In the genomic region with DNA sequence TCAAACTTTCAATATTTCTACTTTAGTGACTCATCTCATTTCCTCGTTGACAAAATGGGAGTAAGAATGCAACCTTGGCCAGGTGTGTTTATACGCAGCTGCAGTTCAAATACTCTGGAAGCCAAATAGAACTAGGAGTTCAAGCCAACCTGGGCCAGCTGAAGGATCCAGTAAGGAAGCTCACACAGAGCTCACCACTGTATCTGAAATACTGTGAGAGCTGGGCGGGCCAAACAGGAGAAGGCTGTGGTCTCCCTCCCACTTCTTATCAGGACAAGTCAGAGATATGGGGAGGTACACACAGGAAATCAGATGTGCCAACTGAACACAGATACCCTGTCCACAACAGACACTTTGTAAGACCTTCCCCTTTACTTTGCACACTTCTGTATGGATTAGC, we compare ENCODE assay signal across 13 mouse cellular contexts.
A peak's percentile ranks its signal among the peaks of the same experiment; 100 is the strongest.
DNase-seq lines count a peak whose midpoint lies in the region; ATAC-seq and TF ChIP-seq lines count a peak whose summit lies in the region.
"Had no signal": no experiment of that assay in that cellular context is flagged by ENCODE, and none has a peak within 500 bp of the region (broad histone marks: within the 10 kb centered on the region; RNA-seq: fewer than 3 reads in every experiment).

No protein-coding gene starts in this region.

- no peaks in the 10 kb centered on the region for H3K9me3 ChIP-seq in hindbrain, embryonic 14.5 days (ENCODE audit: control insufficient read depth, low read length)
- no peaks in the 10 kb centered on the region for H3K9me3 ChIP-seq in hindbrain, embryonic 11.5 days (ENCODE audit: control insufficient read depth, low read length)
- peaks cover 15% of the 10 kb centered on the region for H3K9me3 ChIP-seq in G1E (replicated peaks)
- H3K9me3 ChIP-seq in hindbrain, embryonic 16.5 days (ENCODE audit: control insufficient read depth, low read length): no peaks in the 10 kb centered on the region
- no peaks in the 10 kb centered on the region for H3K9me3 ChIP-seq in liver, embryonic 15.5 days (replicated peaks)
- H3K9me3 ChIP-seq: heart, embryonic 12.5 days had no signal

- no peaks in the 10 kb centered on the region; the same call in 1 of the 2 replicates for H3K4me1 ChIP-seq in hindbrain, embryonic 14.5 days (replicated peaks; ENCODE audit: control insufficient read depth, insufficient read depth, low read length)
- H3K4me1 ChIP-seq in hindbrain, embryonic 11.5 days (replicated peaks; ENCODE audit: control insufficient read depth, insufficient read depth, low read length): no peaks in the 10 kb centered on the region
- peaks cover 48% of the 10 kb centered on the region for H3K4me1 ChIP-seq in G1E (ENCODE audit: insufficient read depth, low read depth, low read length)
- peaks cover 9% of the 10 kb centered on the region for H3K4me1 ChIP-seq in hindbrain, embryonic 16.5 days (ENCODE audit: control insufficient read depth, insufficient read depth, low read depth, low read length)
- H3K4me1 ChIP-seq in liver, embryonic 15.5 days (replicated peaks): peaks cover 22% of the 10 kb centered on the region

- TF ChIP-seq CTCF in G1E (IDR thresholded peaks at IDR 0.05; ENCODE audit: low read depth, low read length): no peak
- TF ChIP-seq CTCF in gastrocnemius, adult 2 months (IDR thresholded peaks at IDR 0.05): no peak

- no peak overlapping the region for H3K4me2 ChIP-seq in hindbrain, embryonic 14.5 days (replicated peaks)
- H3K4me2 ChIP-seq in hindbrain, embryonic 11.5 days (replicated peaks; ENCODE audit: low read depth, low read length): no peak overlapping the region
- no peak overlapping the region for H3K4me2 ChIP-seq in hindbrain, embryonic 16.5 days (ENCODE audit: low read length)
- H3K4me2 ChIP-seq in liver, embryonic 15.5 days: no peak overlapping the region
- H3K4me2 ChIP-seq: heart, embryonic 12.5 days; midbrain, embryonic 11.5 days had no signal

- H3K9ac ChIP-seq in hindbrain, embryonic 14.5 days: no peak overlapping the region
- H3K9ac ChIP-seq in hindbrain, embryonic 11.5 days (ENCODE audit: low read depth, low read length): no peak overlapping the region
- H3K9ac ChIP-seq in hindbrain, embryonic 16.5 days (ENCODE audit: low read depth, low read length): no peak overlapping the region
- no peak overlapping the region for H3K9ac ChIP-seq in liver, embryonic 15.5 days
- H3K9ac ChIP-seq: heart, embryonic 12.5 days had no signal

- 88% methylated on average over 3 of the region's 3 CpGs for WGBS in hindbrain, embryonic 14.5 days
- 91% methylated on average over 3 of the region's 3 CpGs for WGBS in hindbrain, embryonic 11.5 days
- WGBS in hindbrain, embryonic 16.5 days: 86% methylated on average over 3 of the region's 3 CpGs
- 36% methylated on average over 3 of the region's 3 CpGs for WGBS in liver, embryonic 15.5 days (ENCODE audit: insufficient replicate concordance)

- H3K36me3 ChIP-seq in hindbrain, embryonic 14.5 days (replicated peaks; ENCODE audit: control insufficient read depth, insufficient read depth): peaks cover 23% of the 10 kb centered on the region
- no peaks in the 10 kb centered on the region for H3K36me3 ChIP-seq in hindbrain, embryonic 11.5 days (ENCODE audit: control insufficient read depth, insufficient read depth, low read length)
- peaks cover 78% of the 10 kb centered on the region for H3K36me3 ChIP-seq in G1E (replicated peaks)
- peaks cover 9% of the 10 kb centered on the region for H3K36me3 ChIP-seq in hindbrain, embryonic 16.5 days (ENCODE audit: control insufficient read depth, insufficient read depth, low read length)
- H3K36me3 ChIP-seq in liver, embryonic 15.5 days (replicated peaks): peaks cover 11% of the 10 kb centered on the region; the same call in 1 of the 2 replicates
- H3K36me3 ChIP-seq: heart, embryonic 12.5 days had no signal

- no peak for DNase-seq in hindbrain, embryonic 14.5 days (ENCODE audit: low spot score)
- DNase-seq in hindbrain, embryonic 11.5 days (ENCODE audit: low spot score): no peak
- peak; percentile 47 for DNase-seq in G1E (ENCODE audit: low spot score)
- DNase-seq in gastrocnemius, adult 2 months: no peak
- no peak for DNase-seq in kidney, adult 8-10 months
- DNase-seq: adrenal gland, adult 8-10 months had no signal

- H3K27ac ChIP-seq in hindbrain, embryonic 14.5 days: peak overlapping the region; percentile 47; the same call in 1 of the 2 replicates
- no peak overlapping the region for H3K27ac ChIP-seq in hindbrain, embryonic 11.5 days (ENCODE audit: low read depth, low read length)
- H3K27ac ChIP-seq in hindbrain, embryonic 16.5 days (ENCODE audit: low read depth, low read length): peak overlapping the region; percentile 63
- no peak overlapping the region for H3K27ac ChIP-seq in liver, embryonic 15.5 days (replicated peaks)
- no peak overlapping the region; the same call in 1 of the 2 replicates for H3K27ac ChIP-seq in gastrocnemius, adult 2 months
- H3K27ac ChIP-seq: kidney, postnatal 0 days had no signal

- intact Hi-C loops in gastrocnemius, adult 2 months (cut with DNase I): no loop called here

- no peaks in the 10 kb centered on the region for H3K27me3 ChIP-seq in hindbrain, embryonic 14.5 days (ENCODE audit: control insufficient read depth, insufficient read depth, low read length)
- H3K27me3 ChIP-seq in hindbrain, embryonic 11.5 days (ENCODE audit: control insufficient read depth, insufficient read depth, low read length): no peaks in the 10 kb centered on the region
- no peaks in the 10 kb centered on the region for H3K27me3 ChIP-seq in G1E (ENCODE audit: insufficient read depth, low read length)
- no peaks in the 10 kb centered on the region for H3K27me3 ChIP-seq in hindbrain, embryonic 16.5 days (replicated peaks; ENCODE audit: control insufficient read depth, insufficient read depth, low read length)
- no peaks in the 10 kb centered on the region for H3K27me3 ChIP-seq in liver, embryonic 15.5 days

- H3K4me3 ChIP-seq in hindbrain, embryonic 14.5 days (replicated peaks; ENCODE audit: low read length): no peak overlapping the region
- H3K4me3 ChIP-seq in hindbrain, embryonic 11.5 days (ENCODE audit: low read depth, low read length): no peak overlapping the region
- no peak overlapping the region for H3K4me3 ChIP-seq in G1E (ENCODE audit: low read depth, low read length)
- no peak overlapping the region for H3K4me3 ChIP-seq in hindbrain, embryonic 16.5 days (ENCODE audit: low read length)
- H3K4me3 ChIP-seq in liver, embryonic 15.5 days (replicated peaks): no peak overlapping the region
- H3K4me3 ChIP-seq in gastrocnemius, adult 2 months: no peak overlapping the region
- H3K4me3 ChIP-seq: heart, embryonic 12.5 days had no signal

- ATAC-seq in hindbrain, embryonic 14.5 days (ENCODE audit: low FRiP score): no peak
- ATAC-seq in hindbrain, embryonic 11.5 days (ENCODE audit: low FRiP score): no peak
- peak; percentile 82 for ATAC-seq in G1E (ENCODE audit: extremely low read depth, insufficient number of reproducible peaks, low FRiP score, poor library complexity, severe bottlenecking)
- no peak for ATAC-seq in hindbrain, embryonic 16.5 days
- ATAC-seq in liver, embryonic 15.5 days (ENCODE audit: insufficient read depth): peak; percentile 51; the same call in 1 of the 2 replicates
- no peak for ATAC-seq in frontal cortex, adult (ENCODE audit: low TSS enrichment)
- ATAC-seq: CD4-positive, CD25-positive, alpha-beta regulatory T cell, adult 4 months had no signal

Comparison
In these comparisons a context has a peak if more than half of its experiments do, and no peak if none do; other contexts are left out.
1. H3K27ac ChIP-seq: peak in hindbrain, embryonic 14.5 days (single experiment) and hindbrain, embryonic 16.5 days (single experiment); none in hindbrain, embryonic 11.5 days (single experiment), liver, embryonic 15.5 days (single experiment) and gastrocnemius, adult 2 months (single experiment).
2. ATAC-seq: peak in G1E (single experiment) and liver, embryonic 15.5 days (single experiment); none in hindbrain, embryonic 14.5 days (single experiment), hindbrain, embryonic 11.5 days (single experiment), hindbrain, embryonic 16.5 days (single experiment) and frontal cortex, adult (single experiment).